Mouse (Mus musculus) CH12.LX (cell line): Measurements from ENCODE around the gene Fcer1g.

Experiments
- EP300 ChIP-seq: IDR thresholded peaks from 2 replicates; pipeline ENCODE4 v1.6.1; 2011; ENCODE audit warnings: low read length, improper control_type of control experiment
- MEF2A ChIP-seq: IDR thresholded peaks from 2 replicates; pipeline ENCODE4 v1.6.1; 2014; ENCODE audit warnings: low read depth, mild to moderate bottlenecking, inconsistent platforms, low read length, improper control_type of control experiment, borderline replicate concordance

DNA sequence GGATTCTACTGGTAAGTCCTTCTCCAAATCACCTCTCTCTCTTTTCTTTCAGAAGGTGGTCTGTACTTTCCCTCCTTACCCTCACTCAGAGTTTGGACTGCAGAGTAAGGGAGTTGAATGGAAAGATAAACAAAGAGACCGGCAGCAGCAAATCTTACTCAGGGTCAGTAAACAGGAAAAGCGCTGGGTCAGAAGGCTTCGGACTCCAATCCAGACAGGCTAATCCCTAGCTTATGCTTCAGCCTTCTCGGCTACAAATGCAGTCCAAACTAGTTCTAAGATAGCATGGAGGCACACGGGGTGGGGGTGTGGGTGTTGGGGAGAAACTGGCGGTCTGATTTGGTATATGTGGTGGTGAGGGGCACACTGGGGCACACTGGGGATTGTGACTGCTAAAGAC is 3.3 kb upstream of the Fcer1g start:
- TF ChIP-seq EP300 (no peak), MEF2A (no peak)
